23 mouse cellular contexts compared by ENCODE assay signal in genomic region chr8:102938771-102939170, GRCm38 (mm10).
DNase-seq lines count a peak whose midpoint lies in the region; ATAC-seq and TF ChIP-seq lines count a peak whose summit lies in the region.
"Had no signal": no experiment of that assay in that cellular context is flagged by ENCODE, and none has a peak within 500 bp of the region (broad histone marks: within the 10 kb centered on the region; RNA-seq: fewer than 3 reads in every experiment).

No protein-coding gene starts in this region.

- H3K36me3 ChIP-seq in heart, embryonic 10.5 days: no peaks in the 10 kb centered on the region
- no peaks in the 10 kb centered on the region for H3K36me3 ChIP-seq in kidney, embryonic 15.5 days
- H3K36me3 ChIP-seq in kidney, postnatal 0 days (ENCODE audit: insufficient read depth, low read length): no peaks in the 10 kb centered on the region
- H3K36me3 ChIP-seq: embryonic facial prominence, embryonic 10.5 days; embryonic facial prominence, embryonic 12.5 days; forebrain, embryonic 15.5 days; G1E had no signal

- WGBS in heart, embryonic 10.5 days: 82% methylated on average over 2 of the region's 2 CpGs
- WGBS in kidney, embryonic 15.5 days: 50% methylated on average over 2 of the region's 2 CpGs
- WGBS in kidney, postnatal 0 days: 59% methylated on average over 2 of the region's 2 CpGs

- no peaks in the 10 kb centered on the region for H3K9me3 ChIP-seq in heart, embryonic 10.5 days
- no peaks in the 10 kb centered on the region for H3K9me3 ChIP-seq in kidney, embryonic 15.5 days (replicated peaks)
- no peaks in the 10 kb centered on the region for H3K9me3 ChIP-seq in kidney, postnatal 0 days (replicated peaks; ENCODE audit: low read length)
- H3K9me3 ChIP-seq: embryonic facial prominence, embryonic 10.5 days; embryonic facial prominence, embryonic 12.5 days; forebrain, embryonic 13.5 days; forebrain, embryonic 15.5 days; G1E had no signal

- no peak overlapping the region for H3K27ac ChIP-seq in heart, embryonic 10.5 days
- no peak overlapping the region for H3K27ac ChIP-seq in kidney, embryonic 15.5 days
- no peak overlapping the region for H3K27ac ChIP-seq in kidney, postnatal 0 days
- H3K27ac ChIP-seq: embryonic facial prominence, embryonic 10.5 days; embryonic facial prominence, embryonic 12.5 days; forebrain, embryonic 13.5 days; forebrain, embryonic 15.5 days had no signal

- peak; percentile 11 for DNase-seq in heart, adult 11 months
- no peak for DNase-seq in heart, embryonic 10.5 days (ENCODE audit: low spot score)
- DNase-seq in kidney, postnatal 14 days: no peak
- peak; percentile 59 for DNase-seq in kidney, postnatal 0 days (ENCODE audit: low spot score)
- no peak for DNase-seq in kidney, adult 8-10 months
- DNase-seq: adrenal gland, adult 8-10 months; adrenal gland, postnatal 14 days; adrenal gland, postnatal 36 days; B cell, adult 2 months; cerebellum, adult 11-12 months; cerebellum, adult 2 months; cerebellum, adult 9-10 months; cerebellum, postnatal 25 days had no signal

- ATAC-seq in kidney, embryonic 15.5 days (replicated peaks; ENCODE audit: low FRiP score): peak; percentile 92
- ATAC-seq in kidney, postnatal 0 days (replicated peaks; ENCODE audit: low FRiP score, low read depth): no peak
- ATAC-seq: activated CD4-positive, CD25-positive, alpha-beta regulatory T cell, adult 4 months; CD4-positive, CD25-positive, alpha-beta regulatory T cell, adult 4 months; forebrain, embryonic 13.5 days; forebrain, embryonic 15.5 days; Patski had no signal

- no peaks in the 10 kb centered on the region for H3K4me1 ChIP-seq in heart, embryonic 10.5 days
- H3K4me1 ChIP-seq in kidney, embryonic 15.5 days: no peaks in the 10 kb centered on the region
- H3K4me1 ChIP-seq in kidney, postnatal 0 days (replicated peaks; ENCODE audit: insufficient read depth, low read length): no peaks in the 10 kb centered on the region
- H3K4me1 ChIP-seq: embryonic facial prominence, embryonic 10.5 days; embryonic facial prominence, embryonic 12.5 days; forebrain, embryonic 13.5 days; forebrain, embryonic 15.5 days had no signal

- no peak overlapping the region for H3K4me3 ChIP-seq in heart, embryonic 10.5 days
- no peak overlapping the region for H3K4me3 ChIP-seq in kidney, embryonic 15.5 days (replicated peaks)
- H3K4me3 ChIP-seq in kidney, postnatal 0 days (replicated peaks; ENCODE audit: low read depth, low read length): no peak overlapping the region
- H3K4me3 ChIP-seq: embryonic facial prominence, embryonic 10.5 days; embryonic facial prominence, embryonic 12.5 days; forebrain, embryonic 13.5 days; forebrain, embryonic 15.5 days had no signal

- no peak overlapping the region for H3K9ac ChIP-seq in kidney, embryonic 15.5 days
- H3K9ac ChIP-seq in kidney, postnatal 0 days (ENCODE audit: low read depth, low read length): no peak overlapping the region
- H3K9ac ChIP-seq: embryonic facial prominence, embryonic 12.5 days; forebrain, embryonic 13.5 days; forebrain, embryonic 15.5 days had no signal

- H3K4me2 ChIP-seq in kidney, embryonic 15.5 days: no peak overlapping the region
- no peak overlapping the region for H3K4me2 ChIP-seq in kidney, postnatal 0 days (ENCODE audit: low read length)
- H3K4me2 ChIP-seq: embryonic facial prominence, embryonic 12.5 days; forebrain, embryonic 13.5 days; forebrain, embryonic 15.5 days had no signal

- H3K27me3 ChIP-seq in heart, embryonic 10.5 days (ENCODE audit: insufficient read depth, poor library complexity, severe bottlenecking): no peaks in the 10 kb centered on the region
- H3K27me3 ChIP-seq in kidney, embryonic 15.5 days: no peaks in the 10 kb centered on the region
- H3K27me3 ChIP-seq in kidney, postnatal 0 days (ENCODE audit: insufficient read depth, low read length): no peaks in the 10 kb centered on the region
- H3K27me3 ChIP-seq: CH12.LX; embryonic facial prominence, embryonic 12.5 days; forebrain, embryonic 13.5 days; forebrain, embryonic 15.5 days; Patski had no signal

- no peak for TF ChIP-seq CTCF in kidney, postnatal 0 days (IDR thresholded peaks at IDR 0.05; ENCODE audit: low read depth)

Comparison
In these comparisons a context has a peak if more than half of its experiments do, and no peak if none do; other contexts are left out.
1. DNase-seq: peak in heart, adult 11 months (single experiment) and kidney, postnatal 0 days (single experiment); none in heart, embryonic 10.5 days (single experiment), kidney, postnatal 14 days (single experiment) and kidney, adult 8-10 months (0 of 2).